10 mouse cellular contexts compared by ENCODE assay signal in genomic region chr9:50438738-50439137, GRCm38 (mm10). TPM values are rescaled to one million over a fixed set of nuclear protein-coding genes. Genes with fewer than 3 reads are reported as not detected.
"Had no signal": no experiment of that assay in that cellular context is flagged by ENCODE, and none has a peak within 500 bp of the region (broad histone marks: within the 10 kb centered on the region; RNA-seq: fewer than 3 reads in every experiment).

No protein-coding gene starts in this region.

- H3K36me3 ChIP-seq: limb, embryonic 15.5 days; liver, embryonic 12.5 days; midbrain, embryonic 10.5 days; neural tube, embryonic 15.5 days had no signal

- H3K27me3 ChIP-seq: limb, embryonic 15.5 days; liver, embryonic 12.5 days had no signal

- H3K9me3 ChIP-seq: limb, embryonic 15.5 days; liver, embryonic 12.5 days; midbrain, embryonic 10.5 days; neural tube, embryonic 15.5 days had no signal

- ATAC-seq: inflammation-experienced regulatory T-cells, adult 6 months; liver, embryonic 12.5 days had no signal

- H3K27ac ChIP-seq: left cerebral cortex, adult 2 months; limb, embryonic 15.5 days; liver, embryonic 12.5 days; neural tube, embryonic 15.5 days; stomach, postnatal 0 days had no signal

- H3K4me1 ChIP-seq: limb, embryonic 15.5 days; liver, embryonic 12.5 days had no signal

- H3K9ac ChIP-seq: limb, embryonic 15.5 days; liver, embryonic 12.5 days; lung, embryonic 14.5 days had no signal

- H3K4me3 ChIP-seq: liver, embryonic 12.5 days; myocyte had no signal

RNA-seq across cellular contexts. Expression of gene Plet1, which starts 55.6 kb away (rescaled TPM):
- total RNA-seq: left cerebral cortex, adult 2 months; megakaryocyte, adult 5-6 weeks had no signal
- polyA plus RNA-seq: inflammation-experienced regulatory T-cells, adult 6 months had no signal
